Mouse (Mus musculus) ES-E14 (cell line): ENCODE results near the gene Ap1ar. TPM values are rescaled to one million over a fixed set of nuclear protein-coding genes. Genes with fewer than 3 reads are reported as not detected.
"Not testable (repeated sequence)": the region's sequence is repeated elsewhere in the genome, so short reads cannot be mapped to it uniquely, and the experiment has no call there.

ENCODE experiments used
- DNase-seq: peaks from one replicate; pipeline ENCODE4 v3.0.0-alpha.2; 2013; ENCODE audit warnings: low read depth, low spot score
- H3K27ac ChIP-seq: 2 replicates; pipeline ENCODE4 v1.5.1; 2012; ENCODE audit warnings: low read depth, mild to moderate bottlenecking, low read length, moderate library complexity, mixed read lengths; ENCODE audit not compliant: poor library complexity, insufficient read depth, severe bottlenecking
- H3K36me3 ChIP-seq: 2 replicates; pipeline ENCODE4 v1.6.1; 2012; ENCODE audit warnings: mild to moderate bottlenecking, low read length, moderate library complexity, mixed read lengths; ENCODE audit not compliant: control insufficient read depth, poor library complexity, insufficient read depth, severe bottlenecking
- H3K4me1 ChIP-seq, 2 experiments: fragments of 150-350 bp in 1 of 2; sonication (generic) in 1 of 2; 2 replicates each; pipeline ENCODE4 v1.6.1; 2012; ENCODE audit warnings: low read length in 2 of 2, mild to moderate bottlenecking in 1 of 2, mixed read lengths in 1 of 2; ENCODE audit not compliant: control insufficient read depth in 2 of 2, insufficient read depth in 2 of 2, poor library complexity in 1 of 2
- H3K4me3 ChIP-seq, 2 experiments: fragments of 150-350 bp in 1 of 2; sonication (generic) in 1 of 2; 2 replicates each; pipeline ENCODE4 v1.5.1; 2012; ENCODE audit warnings: low read length in 2 of 2, low read depth in 1 of 2, mild to moderate bottlenecking in 1 of 2, mixed read lengths in 1 of 2; ENCODE audit not compliant: insufficient read depth in 1 of 2, poor library complexity in 1 of 2, severe bottlenecking in 1 of 2
- H3K9ac ChIP-seq: 2 replicates; pipeline ENCODE4 v1.6.1; 2012; ENCODE audit warnings: low read depth, mild to moderate bottlenecking, low read length, mixed read lengths; ENCODE audit not compliant: poor library complexity, insufficient read depth, severe bottlenecking
- H3K9me3 ChIP-seq: fragments of 150-350 bp; sonication (generic); 2 replicates; pipeline ENCODE4 v1.6.1; 2012; ENCODE audit warnings: low read depth, mild to moderate bottlenecking, low read length; ENCODE audit not compliant: control insufficient read depth, insufficient read depth
- CHD2 ChIP-seq: IDR thresholded peaks from 2 replicates; pipeline ENCODE4 v1.6.1; 2014; ENCODE audit warnings: mild to moderate bottlenecking, low read depth, low read length, inconsistent platforms
- HCFC1 ChIP-seq: IDR thresholded peaks from 2 replicates; pipeline ENCODE4 v1.6.1; 2012; ENCODE audit warnings: low read length, inconsistent platforms, borderline replicate concordance; ENCODE audit not compliant: insufficient read depth
- MAFK ChIP-seq: IDR thresholded peaks from 2 replicates; pipeline ENCODE4 v1.6.1; 2014; ENCODE audit warnings: mild to moderate bottlenecking, low read depth, low read length, inconsistent platforms; ENCODE audit not compliant: insufficient read depth
- ZC3H11A ChIP-seq: IDR thresholded peaks from 2 replicates; pipeline ENCODE4 v1.6.1; 2012; ENCODE audit warnings: low read depth, mild to moderate bottlenecking, inconsistent platforms, low read length, borderline replicate concordance
- ZNF384 ChIP-seq: IDR thresholded peaks from 2 replicates; pipeline ENCODE4 v1.6.1; 2012; ENCODE audit warnings: low read depth, low read length, inconsistent platforms
- in situ Hi-C, 2 experiments: fragments of 600-800 bp; cut with MboI; formaldehyde crosslinking; loops; one replicate each; pipeline ENCODE4 v1.15.1; 2025; ENCODE audit warnings: low sequenced_read_pairs in 2 of 2, inconsistent platforms in 1 of 2; ENCODE audit not compliant: unreplicated experiment in 2 of 2
- total RNA-seq: library from RNA; depleted of rRNA; stranded (reverse); fragments of 300-350 nt; gene quantifications from 2 replicates; pipeline ENCODE4 v1.2.3, GENCODE M21; 2012

The Ap1ar gene
- total RNA-seq, 1 experiment, result 48.1 TPM

GRCm38 (mm10) chr3:127788038-127788437, 49.3 kb downstream of the Ap1ar start:
- H3K4me1 ChIP-seq, result no peaks in the 10 kb centered on the region; a peak in 1 of 4 replicates
- no peak for DNase-seq
- H3K36me3 ChIP-seq, result no peaks in the 10 kb centered on the region
- H3K9me3 ChIP-seq, result no peaks in the 10 kb centered on the region
- H3K4me3 ChIP-seq, result no peak overlapping the region
- H3K9ac ChIP-seq, result no peak overlapping the region
- TF ChIP-seq ZNF384, result no peak
- no peak for TF ChIP-seq MAFK
- no peak for TF ChIP-seq CHD2
- no peak for TF ChIP-seq HCFC1
- no peak for TF ChIP-seq ZC3H11A
- in situ Hi-C loops, result no loop called here
- no peak overlapping the region for H3K27ac ChIP-seq

GRCm38 (mm10) chr3:127787032-127787431, 50.3 kb downstream of the Ap1ar start:
- H3K4me3 ChIP-seq, result no peak overlapping the region
- no peak overlapping the region for H3K27ac ChIP-seq
- no peak for DNase-seq
- H3K36me3 ChIP-seq, result no peaks in the 10 kb centered on the region
- in situ Hi-C loops, result no loop called here
- H3K4me1 ChIP-seq, result no peaks in the 10 kb centered on the region; a peak in 1 of 4 replicates
- no peak overlapping the region for H3K9ac ChIP-seq
- no peaks in the 10 kb centered on the region for H3K9me3 ChIP-seq
- TF ChIP-seq ZC3H11A (no peak), CHD2 (no peak), MAFK (no peak), HCFC1 (no peak), ZNF384 (no peak)

GRCm38 (mm10) chr3:127783680-127784079, 53.6 kb downstream of the Ap1ar start:
- H3K36me3 ChIP-seq, in situ Hi-C loops, H3K4me3 ChIP-seq, H3K27ac ChIP-seq, H3K9ac ChIP-seq, DNase-seq, H3K9me3 ChIP-seq, H3K4me1 ChIP-seq: not testable (repeated sequence)

GRCm38 (mm10) chr3:127782921-127783320, 54.4 kb downstream of the Ap1ar start:
- TF ChIP-seq MAFK (no peak), ZC3H11A (no peak), ZNF384 (no peak), CHD2 (no peak), HCFC1 (no peak)
- Histone ChIP-seq H3K9ac (no peak overlapping the region), H3K4me1 (no peaks in the 10 kb centered on the region), H3K36me3 (no peaks in the 10 kb centered on the region), H3K4me3 (no peak overlapping the region), H3K9me3 (no peaks in the 10 kb centered on the region), H3K27ac (no peak overlapping the region)
- in situ Hi-C loops, result no loop called here
- no peak for DNase-seq

GRCm38 (mm10) chr3:127780921-127781320, 56.4 kb downstream of the Ap1ar start:
- no peak for TF ChIP-seq ZNF384
- no peak for TF ChIP-seq MAFK
- no peak overlapping the region for H3K27ac ChIP-seq
- no peaks in the 10 kb centered on the region for H3K9me3 ChIP-seq
- H3K4me3 ChIP-seq, result no peak overlapping the region
- DNase-seq, result no peak
- no peaks in the 10 kb centered on the region for H3K4me1 ChIP-seq
- H3K36me3 ChIP-seq, result no peaks in the 10 kb centered on the region
- in situ Hi-C loops, result no loop called here
- no peak overlapping the region for H3K9ac ChIP-seq
